Mouse (Mus musculus): ENCODE data around the gene Smim20. TPM values are rescaled to one million over a fixed set of nuclear protein-coding genes. Genes with fewer than 3 reads are reported as not detected.

The Smim20 gene
- polyA plus RNA-seq, 1 experiment from 2014 or later = 77.5 TPM

DNA sequence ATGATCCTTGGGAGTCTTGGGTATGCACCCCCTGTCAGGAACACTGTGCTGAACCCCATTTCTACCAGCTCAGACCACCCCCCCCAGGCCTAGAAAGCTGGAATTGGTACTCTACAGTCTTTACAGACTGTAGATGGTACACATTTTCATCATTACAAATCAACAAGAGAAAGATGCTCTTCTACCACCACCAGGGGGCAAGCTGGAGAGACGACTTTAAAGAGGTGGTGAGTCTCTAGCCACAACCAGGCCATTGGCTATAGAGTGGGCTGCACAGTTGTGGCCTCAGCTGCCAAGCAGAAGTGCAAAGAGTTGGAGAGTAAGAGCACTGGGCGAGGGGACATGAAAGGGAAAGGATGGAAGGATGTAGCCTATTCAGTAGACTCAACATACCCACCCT, 48.9 kb downstream of the Smim20 start:
- no peaks in the 10 kb centered on the region for H3K27me3 ChIP-seq
- no peak for ATAC-seq (ENCODE audit: insufficient number of reproducible peaks, insufficient read depth, low FRiP score, low TSS enrichment, low read depth)
- no peak overlapping the region for H3K4me3 ChIP-seq
- no peaks in the 10 kb centered on the region for H3K36me3 ChIP-seq
- no peak overlapping the region for H3K4me2 ChIP-seq
- H3K9me3 ChIP-seq = no peaks in the 10 kb centered on the region
- H3K27ac ChIP-seq = no peak overlapping the region
- 64% methylated on average over 2 of the region's 2 CpGs for WGBS
- H3K4me1 ChIP-seq = peaks cover 13% of the 10 kb centered on the region
- no peak overlapping the region for H3K9ac ChIP-seq

DNA sequence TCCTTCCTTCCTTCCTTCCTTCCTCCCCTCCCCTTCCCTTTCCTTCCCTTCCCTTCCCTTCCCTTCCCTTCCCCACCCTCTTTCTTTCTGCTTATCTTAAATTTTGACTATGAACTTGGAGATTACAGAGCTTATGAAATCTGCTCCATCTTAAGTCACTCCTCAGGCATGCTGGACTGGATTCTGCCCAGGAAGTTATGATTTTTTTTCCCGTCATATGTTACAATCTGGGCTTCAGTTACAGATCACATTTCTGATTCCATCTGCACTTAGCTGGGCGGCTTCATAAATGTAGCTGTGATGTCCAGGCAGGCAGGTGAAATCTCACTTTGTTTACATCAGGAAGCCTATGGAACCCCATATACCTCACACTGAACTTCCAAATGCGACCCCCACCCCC, 50.5 kb downstream of the Smim20 start:
- Histone ChIP-seq H3K36me3 (no peaks in the 10 kb centered on the region), H3K27me3 (no peaks in the 10 kb centered on the region), H3K9ac (no peak overlapping the region), H3K4me3 (no peak overlapping the region), H3K4me1 (peaks cover 15% of the 10 kb centered on the region), H3K27ac (no peak overlapping the region), H3K9me3 (no peaks in the 10 kb centered on the region), H3K4me2 (no peak overlapping the region)
- 57% methylated on average over 3 of the region's 3 CpGs for WGBS
- ATAC-seq (ENCODE audit: insufficient number of reproducible peaks, insufficient read depth, low FRiP score, low TSS enrichment, low read depth) = no peak

DNA sequence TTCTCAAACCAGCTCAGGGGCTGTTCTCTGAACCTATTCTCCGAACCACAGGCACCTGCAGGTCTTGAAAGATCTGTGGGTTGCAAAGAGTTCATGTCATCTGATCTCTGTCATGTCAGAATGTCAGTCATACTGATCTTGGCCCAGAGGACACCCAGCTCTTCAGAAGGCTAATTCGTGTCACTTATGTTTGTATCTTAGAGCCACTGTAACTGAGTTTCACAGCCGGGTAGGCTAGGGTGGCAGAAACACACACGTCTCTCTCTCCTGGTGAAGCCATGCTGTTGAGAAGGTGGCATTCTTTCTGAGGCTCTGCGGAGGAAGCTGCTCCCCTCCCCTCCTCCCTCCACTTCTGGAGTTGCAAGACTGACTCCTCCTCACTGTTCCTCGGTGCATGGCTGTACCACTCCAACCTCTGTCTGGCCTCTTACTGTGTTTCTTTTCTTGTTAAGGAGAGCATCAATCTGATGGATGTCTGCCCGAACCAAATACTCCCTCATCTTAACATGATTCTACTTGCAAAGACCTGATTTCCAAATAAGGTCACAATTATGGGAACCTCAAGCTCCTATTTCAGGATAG, 51.1 kb downstream of the Smim20 start:
- H3K4me2 ChIP-seq = no peak overlapping the region
- no peak overlapping the region for H3K4me3 ChIP-seq
- ATAC-seq (ENCODE audit: insufficient number of reproducible peaks, insufficient read depth, low FRiP score, low TSS enrichment, low read depth) = no peak
- peaks cover 15% of the 10 kb centered on the region for H3K4me1 ChIP-seq
- H3K36me3 ChIP-seq = no peaks in the 10 kb centered on the region
- no peaks in the 10 kb centered on the region for H3K9me3 ChIP-seq
- no peak overlapping the region for H3K9ac ChIP-seq
- no peak overlapping the region for H3K27ac ChIP-seq
- no peaks in the 10 kb centered on the region for H3K27me3 ChIP-seq
- WGBS = 74% methylated on average over 7 of the region's 7 CpGs

DNA sequence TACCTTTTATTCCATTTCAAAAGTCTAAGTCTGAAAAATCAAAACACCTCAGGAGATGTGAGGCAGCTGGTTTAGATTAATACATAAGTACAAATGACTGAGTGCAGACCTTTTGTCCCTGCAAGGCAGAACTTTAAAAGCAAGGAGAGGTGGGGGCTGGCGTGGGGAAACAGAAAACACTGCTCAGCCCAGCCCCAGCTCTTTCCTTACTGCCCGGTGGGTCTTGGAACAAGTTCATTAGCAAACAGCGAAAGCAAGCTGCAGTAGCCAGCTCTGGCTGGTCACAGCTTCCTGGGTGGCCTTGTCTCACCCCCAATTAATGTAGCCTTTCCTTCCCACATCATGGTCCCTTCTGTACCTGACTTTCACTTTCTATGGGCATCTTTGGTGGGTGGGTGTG, 53.4 kb downstream of the Smim20 start:
- WGBS = 23% methylated on average over 3 of the region's 3 CpGs
- no peaks in the 10 kb centered on the region for H3K9me3 ChIP-seq
- ATAC-seq (ENCODE audit: insufficient number of reproducible peaks, insufficient read depth, low FRiP score, low TSS enrichment, low read depth) = no peak
- H3K27me3 ChIP-seq = 0 out of 2 replicates have a peak, but pooled peaks cover 10% of the 10 kb centered on the region
- H3K4me2 ChIP-seq = no peak overlapping the region
- peaks cover 15% of the 10 kb centered on the region for H3K4me1 ChIP-seq
- H3K9ac ChIP-seq = no peak overlapping the region
- H3K4me3 ChIP-seq = no peak overlapping the region
- H3K27ac ChIP-seq = no peak overlapping the region
- no peaks in the 10 kb centered on the region for H3K36me3 ChIP-seq

DNA sequence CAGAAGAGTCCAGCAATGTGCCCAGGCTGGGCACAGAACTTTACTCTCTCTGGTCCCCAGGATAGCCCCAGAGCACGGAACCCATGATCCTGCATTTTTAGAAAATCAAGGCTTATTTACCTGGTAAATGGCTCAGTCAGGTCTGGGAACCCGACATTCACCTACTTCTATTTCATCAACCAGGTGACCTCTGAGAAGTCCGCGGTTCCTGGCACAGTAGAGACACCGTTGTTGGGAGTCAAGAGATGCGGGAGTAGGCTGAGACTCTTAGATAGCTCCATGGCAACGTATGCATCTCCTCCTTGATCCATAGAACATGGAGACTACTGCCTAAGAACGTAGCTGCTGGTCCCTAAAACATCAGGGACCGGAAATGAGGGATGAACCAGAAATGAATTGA, 55.0 kb downstream of the Smim20 start:
- Histone ChIP-seq H3K4me2 (no peak overlapping the region), H3K27ac (no peak overlapping the region), H3K4me1 (peaks cover 25% of the 10 kb centered on the region), H3K9ac (no peak overlapping the region), H3K9me3 (no peaks in the 10 kb centered on the region), H3K4me3 (no peak overlapping the region), H3K36me3 (no peaks in the 10 kb centered on the region), H3K27me3 (0 out of 2 replicates have a peak, but pooled peaks cover 12% of the 10 kb centered on the region)
- ATAC-seq (ENCODE audit: insufficient number of reproducible peaks, insufficient read depth, low FRiP score, low TSS enrichment, low read depth) = no peak
- WGBS = 92% methylated on average over 9 of the region's 9 CpGs

DNA sequence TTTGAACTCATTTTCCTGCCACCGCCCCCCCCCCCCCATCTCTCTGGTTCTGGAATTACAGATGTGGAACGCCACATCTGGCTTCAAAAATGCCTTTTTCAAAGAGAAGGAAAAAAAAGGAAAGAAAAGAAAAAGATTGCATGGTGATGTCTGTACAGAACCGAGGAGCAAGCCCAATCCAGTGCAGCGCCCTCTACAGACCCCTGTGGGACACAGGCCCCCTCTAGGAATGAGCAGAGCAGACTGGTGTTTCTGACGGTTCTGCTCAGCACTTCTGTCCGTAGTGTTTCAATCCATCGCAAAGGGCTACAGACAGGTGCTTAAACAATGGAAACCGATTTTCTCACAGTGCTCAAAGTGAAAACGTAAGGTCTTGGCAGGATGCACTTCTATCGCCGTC, 55.6 kb downstream of the Smim20 start:
- H3K9me3 ChIP-seq = no peaks in the 10 kb centered on the region
- H3K36me3 ChIP-seq = no peaks in the 10 kb centered on the region
- 0 out of 2 replicates have a peak, but pooled peaks cover 12% of the 10 kb centered on the region for H3K27me3 ChIP-seq
- 83% methylated on average over 11 of the region's 11 CpGs for WGBS
- H3K9ac ChIP-seq = no peak overlapping the region
- no peak overlapping the region for H3K27ac ChIP-seq
- ATAC-seq (ENCODE audit: insufficient number of reproducible peaks, insufficient read depth, low FRiP score, low TSS enrichment, low read depth) = no peak
- H3K4me3 ChIP-seq = no peak overlapping the region
- no peak overlapping the region for H3K4me2 ChIP-seq
- peaks cover 25% of the 10 kb centered on the region for H3K4me1 ChIP-seq

DNA sequence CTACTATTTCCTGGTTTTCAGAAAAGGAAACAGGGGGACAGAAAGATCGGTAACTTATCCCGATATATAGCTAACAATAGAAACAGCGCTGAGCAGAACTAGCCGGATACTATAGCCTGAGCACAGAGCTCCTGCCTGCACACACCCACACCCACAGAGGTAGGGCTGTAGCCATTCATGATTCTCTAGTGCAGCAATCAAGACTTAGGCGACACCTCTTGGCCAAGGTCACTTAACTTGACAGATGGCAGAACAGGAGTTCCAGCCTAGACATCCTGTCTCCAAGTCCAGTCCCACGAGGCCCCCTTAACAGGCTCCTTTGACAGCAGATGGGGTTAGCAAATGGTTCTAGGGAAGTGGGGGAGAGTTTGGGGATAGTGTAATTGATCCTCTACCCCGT, 56.2 kb downstream of the Smim20 start:
- ATAC-seq (ENCODE audit: insufficient number of reproducible peaks, insufficient read depth, low FRiP score, low TSS enrichment, low read depth) = no peak
- peaks cover 25% of the 10 kb centered on the region for H3K4me1 ChIP-seq
- no peaks in the 10 kb centered on the region for H3K9me3 ChIP-seq
- H3K4me3 ChIP-seq = no peak overlapping the region
- no peak overlapping the region for H3K4me2 ChIP-seq
- no peaks in the 10 kb centered on the region for H3K36me3 ChIP-seq
- 68% methylated on average over 7 of the region's 7 CpGs for WGBS
- 0 out of 2 replicates have a peak, but pooled peaks cover 12% of the 10 kb centered on the region for H3K27me3 ChIP-seq
- H3K9ac ChIP-seq = no peak overlapping the region
- no peak overlapping the region for H3K27ac ChIP-seq

DNA sequence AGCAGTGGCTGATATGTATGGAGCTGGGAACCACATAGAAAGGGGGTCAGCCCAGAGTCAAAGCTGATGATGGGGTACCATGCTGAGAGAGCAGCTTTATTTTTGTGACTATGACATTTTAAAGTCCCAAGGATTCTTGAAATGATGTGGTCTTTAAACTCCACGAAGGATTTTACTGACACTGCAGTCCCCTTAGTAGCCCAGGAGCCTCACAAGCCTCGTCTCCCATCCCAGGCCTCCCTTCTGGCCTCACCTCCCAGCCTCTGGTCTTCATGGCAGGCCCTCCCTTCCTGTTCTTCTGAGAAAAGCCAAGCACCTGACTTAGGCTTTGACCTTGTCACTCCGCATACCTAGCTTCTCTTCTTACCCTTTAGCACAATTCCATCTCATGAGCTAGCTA, 57.4 kb downstream of the Smim20 start:
- WGBS = 55% methylated on average over 3 of the region's 3 CpGs
- Histone ChIP-seq H3K27me3 (0 out of 2 replicates have a peak, but pooled peaks cover 12% of the 10 kb centered on the region), H3K4me1 (peaks cover 25% of the 10 kb centered on the region), H3K27ac (no peak overlapping the region), H3K9ac (no peak overlapping the region), H3K4me3 (no peak overlapping the region), H3K9me3 (no peaks in the 10 kb centered on the region), H3K36me3 (no peaks in the 10 kb centered on the region), H3K4me2 (no peak overlapping the region)
- no peak for ATAC-seq (ENCODE audit: insufficient number of reproducible peaks, insufficient read depth, low FRiP score, low TSS enrichment, low read depth)

DNA sequence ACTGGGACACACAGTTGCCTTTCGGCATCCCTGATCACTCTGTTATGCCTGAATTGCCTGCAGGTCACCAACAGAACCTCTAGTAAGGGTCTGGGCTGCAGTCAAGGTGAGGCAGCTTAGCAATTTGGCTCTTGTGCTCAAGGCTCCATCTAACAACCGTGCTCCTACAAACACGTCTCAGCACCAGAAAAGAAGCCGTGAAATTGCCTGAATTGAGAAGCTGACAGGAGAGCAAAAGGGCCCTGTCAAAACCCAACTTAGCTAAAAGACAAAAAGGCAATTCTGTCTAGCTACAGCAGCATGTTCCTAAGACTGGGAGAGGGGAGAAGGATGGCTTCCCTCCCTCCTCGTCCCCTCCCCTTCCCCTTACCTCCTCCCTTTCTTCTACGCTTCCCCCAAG, 57.9 kb downstream of the Smim20 start:
- H3K36me3 ChIP-seq = no peaks in the 10 kb centered on the region
- no peak overlapping the region for H3K4me3 ChIP-seq
- H3K9me3 ChIP-seq = no peaks in the 10 kb centered on the region
- H3K4me2 ChIP-seq = no peak overlapping the region
- H3K27ac ChIP-seq = no peak overlapping the region
- 0 out of 2 replicates have a peak, but pooled peaks cover 12% of the 10 kb centered on the region for H3K27me3 ChIP-seq
- ATAC-seq (ENCODE audit: insufficient number of reproducible peaks, insufficient read depth, low FRiP score, low TSS enrichment, low read depth) = no peak
- no peak overlapping the region for H3K9ac ChIP-seq
- peaks cover 22% of the 10 kb centered on the region for H3K4me1 ChIP-seq
- 25% methylated on average over 6 of the region's 6 CpGs for WGBS

DNA sequence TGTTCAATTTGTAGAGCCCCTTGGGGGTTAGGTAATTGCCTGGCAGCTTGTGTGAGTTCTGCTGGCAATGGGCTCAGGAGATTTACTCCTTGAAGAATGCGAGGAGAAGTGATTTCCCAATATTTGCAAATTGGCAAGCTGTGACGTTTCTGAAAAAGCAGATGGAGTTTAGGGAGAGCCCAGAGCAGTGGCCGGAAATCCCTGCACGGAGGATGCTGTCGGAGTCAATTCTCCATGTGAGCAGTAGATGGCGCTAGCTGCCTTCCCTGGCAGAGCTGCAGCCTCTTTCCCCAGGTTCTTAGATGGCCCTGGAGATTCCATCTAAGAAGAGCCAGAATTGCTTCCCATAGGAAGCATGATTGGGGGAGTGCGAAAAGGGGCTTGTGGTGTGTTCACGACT, 59.1 kb downstream of the Smim20 start:
- WGBS = 5% methylated on average over 8 of the region's 8 CpGs
- peak; percentile 48; the same call in 1 of the 2 replicates for ATAC-seq (ENCODE audit: insufficient number of reproducible peaks, insufficient read depth, low FRiP score, low TSS enrichment, low read depth)
- H3K4me1 ChIP-seq = peaks cover 13% of the 10 kb centered on the region; the same call in 1 of the 2 replicates
- H3K36me3 ChIP-seq = no peaks in the 10 kb centered on the region
- H3K27ac ChIP-seq = no peak overlapping the region
- no peak overlapping the region for H3K9ac ChIP-seq
- no peaks in the 10 kb centered on the region for H3K9me3 ChIP-seq
- H3K4me3 ChIP-seq = no peak overlapping the region
- H3K27me3 ChIP-seq = 0 out of 2 replicates have a peak, but pooled peaks cover 12% of the 10 kb centered on the region
- peak overlapping the region; percentile 32 for H3K4me2 ChIP-seq

DNA sequence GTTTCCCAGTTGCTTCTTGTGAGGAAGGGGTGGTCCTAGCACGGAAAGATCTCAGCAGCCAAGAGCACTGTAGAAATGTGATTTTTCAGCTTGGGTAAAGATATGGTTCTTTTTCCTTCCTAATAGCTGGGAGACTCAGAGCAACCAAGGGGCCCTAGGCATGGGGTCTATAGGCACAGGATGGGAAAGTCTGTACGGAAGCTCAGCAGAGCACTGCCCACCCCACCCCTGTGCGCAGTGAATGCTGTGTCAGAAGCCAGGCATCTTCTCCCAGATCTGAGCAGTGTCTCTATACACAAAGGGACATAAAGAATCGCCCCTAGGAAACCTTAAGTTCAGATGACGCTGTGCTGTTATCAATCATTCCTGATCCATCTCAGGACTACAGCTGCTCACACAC, 59.6 kb downstream of the Smim20 start:
- Histone ChIP-seq H3K27me3 (0 out of 2 replicates have a peak, but pooled peaks cover 12% of the 10 kb centered on the region), H3K4me1 (peaks cover 13% of the 10 kb centered on the region; the same call in 1 of the 2 replicates), H3K36me3 (no peaks in the 10 kb centered on the region), H3K9ac (no peak overlapping the region), H3K4me2 (peak overlapping the region; percentile 32), H3K4me3 (no peak overlapping the region), H3K9me3 (no peaks in the 10 kb centered on the region), H3K27ac (no peak overlapping the region)
- no peak for ATAC-seq (ENCODE audit: insufficient number of reproducible peaks, insufficient read depth, low FRiP score, low TSS enrichment, low read depth)
- 68% methylated on average over 5 of the region's 5 CpGs for WGBS
